Mouse (Mus musculus): ENCODE data around the gene Spryd3.

The Spryd3 gene

DNA sequence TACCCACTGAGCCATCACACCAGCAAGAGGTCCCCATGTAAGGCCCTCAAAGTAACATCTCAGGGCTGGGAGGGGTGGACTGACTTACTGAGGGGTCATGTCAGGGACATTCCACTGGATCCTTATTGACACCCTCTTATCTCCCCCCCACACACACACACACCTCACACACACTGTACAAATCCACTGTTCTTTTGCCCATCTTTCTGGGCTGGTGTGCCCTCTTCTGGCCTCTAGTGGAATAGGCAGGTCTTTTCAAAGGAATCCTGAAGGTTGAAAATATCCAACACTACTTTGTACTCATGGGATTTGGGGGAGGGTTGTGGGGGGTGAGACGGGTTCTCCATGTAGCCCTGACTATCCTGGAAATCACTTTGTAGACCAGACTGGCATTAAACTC, 10.8 kb upstream of the Spryd3 start:
- DNase-seq = peak; percentile 80 to 84

DNA sequence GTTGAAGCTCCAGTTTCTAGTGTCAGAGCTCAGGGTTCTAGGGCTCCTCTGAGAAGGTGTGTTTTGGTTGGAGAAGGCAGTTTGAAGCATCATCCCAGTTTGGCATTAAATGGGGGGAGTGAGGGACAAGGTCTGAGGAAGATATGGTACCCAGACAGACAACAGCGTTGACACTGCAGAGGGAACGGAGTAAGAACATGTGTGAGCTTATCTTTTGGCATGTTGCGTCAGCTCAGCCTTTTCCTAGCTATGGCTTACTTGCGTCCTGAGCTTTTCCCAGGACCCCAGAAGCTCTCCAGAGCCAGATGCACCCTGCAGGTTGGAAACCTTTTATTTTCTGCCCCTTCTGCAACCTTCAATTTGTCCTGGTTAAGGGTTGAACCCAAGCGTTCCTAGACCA, 10.1 kb upstream of the Spryd3 start:
- no peak for DNase-seq

DNA sequence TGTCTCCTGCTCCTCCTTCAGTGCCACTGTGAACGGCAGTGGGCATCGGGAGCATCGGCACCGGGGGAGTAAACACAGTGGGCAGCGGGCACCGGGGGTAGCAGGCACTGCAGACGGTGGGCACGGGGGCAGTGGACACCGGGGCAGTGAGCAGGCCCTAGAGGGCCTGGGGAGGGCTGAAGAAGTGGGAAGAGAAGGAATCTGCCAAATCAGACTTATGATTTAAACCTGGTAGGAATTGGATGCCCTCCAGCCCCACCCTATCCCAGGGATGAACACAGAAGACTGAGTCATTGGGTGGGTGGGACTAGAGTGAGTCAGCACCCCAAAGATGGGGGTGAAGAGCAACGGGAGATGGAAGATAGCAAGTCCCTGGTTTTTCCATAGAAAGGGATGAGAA, 9.3 kb upstream of the Spryd3 start:
- DNase-seq = no peak

DNA sequence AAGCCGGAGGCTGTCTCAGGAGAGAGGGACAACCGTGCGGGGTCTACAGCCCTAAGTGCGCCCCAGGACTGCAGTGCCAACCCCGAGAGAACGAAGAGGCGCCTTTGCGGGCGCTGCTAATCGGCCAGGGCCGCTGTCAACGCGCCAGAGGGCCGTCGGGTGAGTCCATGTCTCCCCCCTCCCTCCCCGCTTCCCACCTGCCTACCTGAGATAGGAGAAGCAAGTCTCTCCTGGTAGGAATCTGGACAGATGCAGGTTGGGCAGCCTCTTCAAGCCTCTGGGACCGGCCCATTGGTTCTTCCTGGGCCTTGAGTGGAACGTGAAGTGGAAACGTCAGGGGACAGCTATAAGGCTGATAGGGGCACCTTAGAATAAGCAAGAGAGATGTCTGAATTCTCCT, 8.7 kb upstream of the Spryd3 start:
- DNase-seq = no peak

DNA sequence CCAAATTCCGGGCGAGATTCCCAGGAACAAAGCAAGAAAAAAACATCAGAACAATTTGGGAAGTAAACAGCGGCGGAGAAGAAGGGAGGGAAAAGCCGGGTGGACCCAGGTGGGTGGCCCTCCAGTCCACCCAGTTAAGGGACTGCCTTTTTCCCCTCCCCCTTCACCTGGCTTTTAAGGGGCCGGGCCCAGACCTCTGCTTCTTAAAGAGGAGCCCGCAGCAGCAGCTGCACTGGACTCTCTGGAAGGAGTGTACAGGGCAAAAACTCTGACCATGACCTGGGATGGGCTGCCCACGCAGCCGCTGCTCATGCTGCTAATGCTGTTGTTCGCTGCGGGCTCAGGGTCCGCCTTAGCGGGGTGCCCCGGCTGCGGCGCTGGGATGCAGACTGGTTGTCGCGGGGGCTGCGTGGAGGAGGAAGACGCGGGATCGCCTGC, 8.3 kb upstream of the Spryd3 start, which contains the start of gene Igfbp6:
TSS of gene Igfbp6 (plus strand) at position 89 of the 438 bp plus-strand sequence.
- no peak for DNase-seq

DNA sequence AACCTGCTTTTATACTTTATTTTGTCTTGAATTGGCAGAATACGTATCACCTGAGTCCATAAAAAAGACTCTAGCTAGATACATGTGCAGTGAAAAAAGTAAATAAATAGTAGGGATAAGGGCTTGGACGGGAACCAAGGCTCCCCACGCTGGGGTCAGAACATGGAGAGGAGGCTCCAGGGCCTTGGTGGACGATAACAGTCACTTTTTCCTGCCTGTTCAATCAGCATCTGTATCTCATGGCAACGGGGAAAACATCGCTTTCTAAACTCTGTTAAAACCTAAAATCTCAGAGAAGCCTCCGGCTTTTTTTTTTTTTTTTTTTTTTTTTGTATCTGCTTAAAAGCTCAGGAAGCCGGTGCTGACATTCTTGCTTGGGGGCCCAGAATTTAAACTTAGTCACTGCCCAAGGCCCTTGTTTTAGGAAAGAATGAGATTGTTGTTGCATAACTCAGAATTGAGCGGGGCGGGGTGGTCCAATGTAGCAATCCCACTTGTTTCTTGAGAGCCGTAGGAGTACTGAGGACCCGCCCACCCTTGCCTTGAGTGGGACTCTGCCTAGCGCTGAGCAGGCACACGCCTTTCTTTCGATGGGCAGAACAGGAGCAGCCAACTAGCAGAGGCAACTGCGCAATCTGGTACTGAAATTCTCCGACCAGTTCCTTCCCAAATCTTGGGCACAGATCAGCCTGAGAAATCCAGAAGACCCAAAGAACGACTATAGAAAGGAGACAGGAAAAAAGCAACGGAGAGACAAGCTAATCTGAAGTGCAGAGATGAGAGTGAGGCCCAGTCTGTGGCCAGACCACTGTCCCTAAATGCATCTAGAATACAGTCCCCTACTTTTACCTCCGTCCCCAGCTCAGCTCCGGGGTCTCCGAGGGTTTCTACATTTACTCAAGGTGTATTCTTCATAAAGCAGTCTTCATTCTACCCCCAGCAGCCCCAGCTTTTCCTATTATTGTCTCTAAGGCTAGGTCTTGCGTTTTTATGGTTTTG, 7.2 kb upstream of the Spryd3 start:
- no peak for DNase-seq

DNA sequence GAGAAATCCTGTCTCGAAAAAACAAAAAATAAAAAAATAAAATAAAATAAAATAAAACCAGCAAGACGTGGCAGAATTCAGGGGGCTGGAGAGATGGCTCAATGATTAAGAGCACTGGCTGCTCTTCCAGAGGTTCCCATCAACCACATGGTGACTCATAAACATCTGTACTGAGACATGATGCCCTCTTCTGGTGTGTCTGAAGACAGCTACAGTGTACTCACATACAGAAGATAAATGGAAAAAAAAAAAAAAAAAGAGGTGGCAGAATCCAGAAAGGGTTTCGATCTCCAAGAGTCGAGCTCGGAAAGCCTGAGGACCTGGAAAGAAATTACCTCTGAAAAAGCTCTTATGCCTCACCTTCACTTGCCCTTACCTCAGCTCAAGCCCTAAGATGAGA, 5.1 kb upstream of the Spryd3 start:
- no peak for DNase-seq

DNA sequence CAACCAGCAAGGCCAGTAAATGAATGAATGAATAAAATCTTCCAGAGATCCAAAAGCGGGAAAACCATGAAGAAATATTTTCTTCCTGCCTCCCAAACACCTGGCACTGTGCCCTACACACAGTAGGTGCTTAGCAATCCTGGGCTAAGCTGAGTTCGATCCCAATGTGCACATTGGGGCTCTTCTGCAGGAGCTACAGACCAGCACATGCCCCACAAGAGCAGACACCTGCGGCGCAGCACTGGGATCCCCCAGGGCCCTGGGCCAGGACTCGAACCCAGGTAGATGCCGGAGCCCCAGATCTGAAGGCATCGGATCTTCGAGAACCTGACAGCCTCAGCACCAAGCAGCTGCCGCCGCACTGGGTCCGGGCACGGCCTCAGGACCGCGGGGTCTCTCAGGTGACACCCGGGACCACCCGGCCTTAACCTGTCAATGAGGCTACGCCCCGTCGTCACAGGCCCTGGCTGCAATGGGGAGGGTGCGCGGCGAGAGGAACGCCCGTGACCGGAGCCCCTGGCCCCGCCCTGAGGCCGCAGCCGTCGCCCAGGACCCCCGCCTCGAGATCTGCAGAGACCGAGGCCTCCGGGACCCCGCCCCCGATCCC, 409 bp downstream of the Spryd3 start:
- DNase-seq = peak in 1 of 2 experiments; percentile 73

DNA sequence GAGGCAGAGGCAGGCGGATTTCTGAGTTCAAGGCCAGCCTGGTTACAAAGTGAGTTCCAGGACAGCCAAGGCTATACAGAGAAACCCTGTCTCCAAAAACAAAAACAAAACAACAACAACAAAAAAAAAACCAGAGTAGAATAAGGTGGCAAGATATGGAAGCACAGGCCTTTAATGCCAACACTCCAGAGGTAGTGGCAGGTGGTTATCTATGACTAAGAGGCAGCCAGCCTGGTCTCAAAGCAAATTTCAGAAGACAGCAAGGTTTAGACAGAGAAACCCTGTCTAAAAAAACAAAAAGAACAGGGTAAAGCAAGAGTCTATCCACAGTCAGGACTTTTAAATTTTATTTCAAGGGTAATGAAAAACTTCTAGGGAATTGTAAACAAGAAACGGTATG, 1.3 kb downstream of the Spryd3 start:
- DNase-seq = no peak

DNA sequence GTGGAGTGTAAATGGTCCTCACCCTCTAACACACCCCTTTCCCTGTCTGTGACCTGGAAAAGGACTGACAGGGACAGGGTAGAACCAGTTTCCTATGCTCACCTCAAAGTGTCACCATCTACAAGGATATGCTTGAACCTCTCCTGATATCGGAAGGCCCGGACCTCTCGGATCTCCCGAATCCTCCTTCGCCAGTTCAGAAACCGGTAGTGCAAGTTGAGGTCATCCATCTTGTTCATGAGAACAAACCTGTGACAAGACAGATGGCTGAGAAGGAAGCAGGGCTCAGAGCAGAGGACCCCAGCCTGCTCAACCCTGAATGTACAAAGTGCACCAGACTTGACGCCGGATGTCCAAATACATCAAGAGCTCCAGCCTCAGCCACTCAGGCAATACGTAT, 2.7 kb downstream of the Spryd3 start:
- no peak for DNase-seq

DNA sequence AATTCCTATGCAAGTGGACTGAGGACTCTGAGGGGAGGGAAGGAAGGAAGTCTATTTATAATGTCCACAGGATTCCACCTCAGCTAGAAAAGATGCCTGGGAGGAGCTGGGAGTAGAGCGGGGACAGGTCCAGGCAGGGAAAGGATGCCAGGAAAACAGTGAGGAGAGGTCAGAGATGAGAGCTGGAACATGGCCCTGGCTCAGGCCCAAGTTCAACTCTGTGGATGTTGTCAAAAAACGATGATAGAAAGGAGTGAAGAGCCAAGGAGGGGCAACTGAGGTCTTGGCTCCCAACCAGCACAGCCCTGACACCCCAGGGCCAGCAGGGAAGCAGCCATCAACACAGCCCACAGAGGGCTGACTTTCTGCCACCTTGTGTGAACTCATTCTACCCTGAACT, 9.7 kb downstream of the Spryd3 start:
- DNase-seq = peak; percentile 89 to 94

DNA sequence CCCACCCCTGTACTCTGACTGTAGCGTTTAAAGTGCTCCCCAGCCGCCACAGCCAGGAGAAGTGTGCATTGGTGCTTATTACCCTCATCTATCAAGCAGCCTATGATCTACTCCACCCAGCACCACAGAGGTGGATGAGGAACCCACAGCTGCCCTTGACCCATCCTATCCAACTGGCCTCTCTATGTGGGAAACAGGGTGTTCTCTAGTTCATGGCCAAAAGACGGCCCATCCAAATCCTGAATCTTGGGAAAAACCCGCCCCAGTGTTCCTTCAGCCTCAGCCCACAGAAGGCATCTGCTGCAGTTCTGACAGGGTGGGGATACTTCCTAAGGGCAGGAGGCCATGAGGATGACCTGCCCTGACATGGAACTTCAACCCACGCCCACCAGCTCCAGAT, 15.5 kb downstream of the Spryd3 start:
- DNase-seq = peak; percentile 30 to 37

DNA sequence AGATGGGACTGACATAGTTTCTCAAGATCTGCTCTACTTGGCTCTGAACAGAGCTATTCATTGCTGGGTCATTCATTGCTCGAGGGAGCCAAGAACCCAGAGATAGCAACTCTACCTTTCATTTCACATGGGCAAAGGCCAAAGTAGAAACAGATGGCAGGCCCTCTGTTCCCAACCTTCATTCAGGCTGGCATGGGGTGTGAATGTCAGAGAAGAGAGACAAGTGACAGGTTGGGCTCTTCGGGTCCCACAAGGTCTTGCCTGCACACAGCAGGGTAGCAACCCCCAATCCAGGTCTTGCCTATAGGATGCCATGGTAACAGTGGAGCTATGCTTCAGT, 16.2 kb downstream of the Spryd3 start:
- peak; percentile 81 to 91 for DNase-seq

DNA sequence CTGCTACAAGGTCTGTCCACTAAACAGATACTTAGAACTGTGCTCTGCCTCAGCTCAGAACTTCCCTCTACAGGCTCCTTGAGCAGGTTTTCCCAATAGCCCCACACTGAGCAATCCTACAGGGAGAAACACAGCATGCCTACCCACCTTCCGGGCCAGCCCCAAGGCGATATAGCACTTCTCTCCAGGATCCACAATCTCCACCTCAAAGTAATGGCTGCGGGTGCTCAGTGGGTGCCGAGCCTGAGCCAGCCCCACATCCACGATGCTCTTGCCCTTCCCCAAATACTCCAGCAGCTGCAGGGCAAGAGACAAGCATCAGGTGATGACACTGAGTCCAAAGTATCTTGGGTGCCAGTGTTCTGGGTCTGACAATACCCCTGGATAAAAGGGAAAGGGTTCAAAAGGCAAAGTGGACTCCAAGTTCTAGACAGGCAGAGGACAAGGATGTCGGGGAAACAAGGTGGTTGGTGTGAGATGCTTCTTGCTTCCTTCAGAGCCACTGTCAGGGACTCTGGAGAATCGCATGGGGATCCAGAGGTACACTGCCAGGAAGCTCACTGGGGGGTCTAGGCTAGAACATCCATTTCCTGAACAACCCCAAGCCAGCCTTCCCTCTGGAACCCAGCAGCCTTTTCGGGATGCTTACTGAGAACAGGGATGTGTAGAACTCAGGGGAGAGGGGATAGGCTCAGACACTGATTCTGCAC, 16.8 kb downstream of the Spryd3 start:
- DNase-seq = peak; percentile 44 to 77

DNA sequence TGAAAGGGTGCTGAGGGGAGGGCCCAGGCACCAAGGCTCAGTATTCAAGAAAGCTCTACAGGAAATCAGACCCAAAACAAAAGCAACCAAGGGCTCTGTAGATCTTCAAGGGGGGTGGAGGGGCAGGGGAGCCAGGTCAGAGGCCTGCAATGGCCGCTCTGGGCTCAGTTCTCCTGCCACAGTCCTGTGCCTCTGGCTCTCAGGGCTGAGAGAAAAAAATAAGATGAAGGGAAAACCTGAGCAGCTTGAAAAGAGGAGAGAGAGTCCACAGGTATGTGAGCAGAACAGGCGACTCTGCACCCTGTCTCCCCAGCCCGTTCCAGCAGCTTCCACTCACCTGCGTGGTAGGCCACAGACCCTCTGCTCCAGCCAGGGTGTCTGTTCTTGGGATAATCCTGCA, 17.4 kb downstream of the Spryd3 start:
- DNase-seq = peak in 1 of 2 experiments; percentile 37

DNA sequence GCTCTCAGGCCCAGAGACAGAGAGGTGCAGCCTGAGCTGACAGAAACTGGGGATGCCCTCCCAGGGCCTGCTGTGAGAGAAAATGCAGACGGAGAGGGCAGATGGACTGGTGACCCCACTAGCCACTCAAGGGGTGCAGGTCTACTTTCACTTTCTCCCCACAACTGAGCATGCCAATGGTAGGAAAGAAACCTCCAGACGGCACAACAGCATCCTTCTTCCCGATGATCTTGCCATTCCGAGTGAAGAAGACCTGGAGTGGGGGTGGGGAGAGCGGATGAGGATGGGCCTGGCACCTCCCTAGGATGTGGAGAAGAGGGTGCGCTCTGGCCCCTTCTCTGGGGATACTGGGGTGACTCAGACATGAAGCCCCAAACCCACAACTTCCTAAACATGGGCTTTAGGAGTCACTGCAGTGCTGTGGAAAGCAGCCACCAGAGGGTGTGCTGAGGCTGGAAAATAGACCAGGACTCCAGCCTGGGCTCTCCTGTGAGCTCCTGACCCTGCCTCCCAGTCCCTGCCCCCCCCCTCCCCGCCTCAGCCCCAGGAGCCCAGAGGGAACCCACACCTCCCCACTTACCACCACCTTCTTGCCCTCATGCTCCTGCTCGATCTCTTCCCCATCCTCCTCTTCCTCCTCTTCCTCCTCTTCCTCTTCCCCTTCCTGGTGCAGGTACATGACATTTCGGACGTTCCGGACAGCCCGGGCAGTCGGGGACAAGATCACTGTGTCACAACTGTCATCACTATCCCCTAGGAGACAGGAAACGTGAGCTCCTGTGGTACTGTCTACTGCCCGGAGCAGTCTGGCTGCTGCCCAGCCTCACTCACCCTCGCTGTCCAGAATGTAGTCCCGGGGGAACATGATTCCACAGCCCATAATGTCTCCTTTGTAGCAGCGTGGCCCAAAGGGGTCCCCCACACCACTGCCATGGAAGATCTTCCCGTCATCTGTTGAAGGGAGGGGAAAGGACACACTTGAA, 18.3 kb downstream of the Spryd3 start:
- DNase-seq = peak; percentile 69 to 81

DNA sequence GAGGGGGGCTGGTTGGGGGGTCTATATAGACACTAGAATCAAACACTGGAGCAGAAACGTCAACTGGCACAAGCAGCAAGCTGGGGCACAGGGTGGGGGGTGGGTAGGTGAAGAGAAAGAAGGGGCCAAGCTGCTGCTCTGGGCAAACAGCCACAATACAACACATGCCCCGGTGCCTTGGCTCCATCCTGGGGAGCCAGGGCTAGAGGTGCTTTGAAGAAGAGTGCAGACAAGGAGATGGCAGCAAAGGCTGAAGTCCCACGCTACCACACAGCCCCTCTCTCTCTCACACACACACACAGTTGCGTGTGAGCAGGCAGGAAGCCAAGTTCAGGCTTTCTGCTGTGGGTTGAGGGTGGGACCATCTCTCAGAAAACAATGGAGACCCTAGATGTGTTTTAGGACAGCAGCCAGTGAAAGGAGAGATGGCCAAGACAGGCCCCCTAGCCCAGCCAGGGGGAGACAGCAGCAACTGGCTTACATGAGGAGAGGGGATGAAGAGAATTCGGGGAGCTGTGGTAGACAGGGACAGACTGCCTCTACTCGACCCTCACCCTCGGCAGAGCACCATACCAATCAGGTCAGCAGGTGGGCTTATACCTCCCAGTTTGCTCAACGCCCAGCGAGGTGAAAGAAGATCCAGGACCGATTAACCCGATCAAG, 19.1 kb downstream of the Spryd3 start:
- DNase-seq = peak; percentile 78 to 80

DNA sequence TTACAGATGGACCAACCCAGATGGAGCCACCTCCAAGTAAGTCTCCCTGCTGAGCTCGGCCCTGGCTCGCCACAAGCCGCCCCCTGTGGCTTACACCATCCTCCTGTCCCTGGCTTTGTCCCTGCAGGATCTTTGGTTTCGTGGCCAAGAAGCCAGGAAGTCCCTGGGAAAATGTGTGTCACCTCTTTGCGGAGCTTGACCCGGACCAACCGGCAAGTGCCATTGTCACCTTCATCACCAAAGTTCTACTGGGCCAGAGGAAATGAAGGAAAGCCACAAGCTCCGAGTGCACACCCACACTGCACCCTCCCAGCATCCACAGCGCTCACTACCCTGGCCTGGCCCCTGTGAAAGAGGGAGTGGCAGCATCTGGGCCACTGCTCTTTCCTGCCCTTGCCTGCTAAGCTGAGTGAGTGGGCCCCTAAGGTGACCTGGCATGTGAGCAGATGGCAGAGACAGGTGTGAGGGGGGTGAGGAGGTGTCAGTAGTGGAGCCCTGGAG, 20.3 kb downstream of the Spryd3 start:
- DNase-seq = peak; percentile 58 to 63

DNA sequence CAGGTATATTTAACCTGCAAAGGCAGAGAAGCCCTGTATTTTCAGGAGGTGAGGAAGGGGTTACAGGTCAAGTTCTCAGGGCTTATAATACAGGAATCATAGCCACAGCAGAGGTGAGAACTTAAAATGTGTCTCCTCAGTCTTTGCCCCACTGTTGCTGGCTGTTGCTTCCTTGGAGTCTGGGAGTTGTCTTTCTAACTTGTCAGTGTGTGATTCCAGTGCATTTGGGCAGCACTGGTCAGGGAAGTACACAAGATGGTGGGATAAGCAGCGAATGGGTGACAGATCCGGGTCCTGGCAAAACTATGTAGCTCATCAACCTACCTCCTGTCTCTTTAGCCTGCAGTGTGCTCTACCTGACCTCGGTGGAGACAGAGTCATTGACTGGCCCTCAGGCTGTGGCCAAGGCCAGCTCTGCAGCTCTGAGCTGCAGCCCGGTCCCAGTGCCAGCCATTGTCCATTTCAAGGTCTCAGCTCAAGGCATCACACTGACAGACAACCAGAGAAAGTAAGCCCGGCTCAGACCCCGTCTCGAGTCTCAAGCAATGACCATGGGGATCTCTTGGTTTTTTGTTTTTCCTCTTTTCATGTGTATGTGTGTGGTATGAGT, 21.3 kb downstream of the Spryd3 start:
- DNase-seq = peak; percentile 33 to 46

DNA sequence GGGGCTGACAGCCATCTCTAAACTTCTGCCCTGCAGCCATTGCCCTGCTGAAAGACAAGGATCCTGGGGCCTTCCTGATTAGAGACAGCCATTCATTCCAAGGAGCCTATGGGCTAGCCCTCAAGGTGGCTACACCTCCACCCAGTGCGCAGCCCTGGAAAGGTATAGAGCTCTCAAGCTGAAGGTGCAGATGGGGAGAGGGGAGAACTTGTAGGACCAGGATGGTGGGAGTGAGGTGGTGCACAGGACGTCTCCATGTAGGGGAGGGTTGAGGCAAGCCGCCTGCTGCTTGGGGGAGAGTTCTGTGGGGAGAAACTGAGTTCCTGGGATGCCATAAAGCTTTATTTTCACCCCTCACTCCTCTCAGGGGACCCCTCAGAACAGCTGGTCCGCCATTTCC, 22.4 kb downstream of the Spryd3 start:
- no peak for DNase-seq

DNA sequence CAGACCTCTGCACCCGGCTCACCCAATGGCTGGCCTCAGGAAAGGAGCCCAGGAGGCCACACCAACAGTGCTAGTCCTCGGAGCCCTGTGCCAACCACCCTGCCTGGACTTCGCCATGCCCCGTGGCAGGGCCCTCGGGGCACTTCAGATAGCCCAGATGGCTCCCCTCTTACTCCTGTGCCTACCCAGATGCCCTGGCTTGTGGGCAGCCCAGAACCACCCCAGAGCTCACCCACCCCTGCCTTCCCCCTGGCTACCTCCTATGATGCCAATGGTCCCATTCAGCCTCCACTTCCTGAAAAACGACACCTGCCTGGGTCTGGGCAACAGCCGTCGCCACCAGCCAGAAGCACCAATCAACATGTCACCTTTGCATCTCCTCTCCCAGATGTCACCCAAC, 23.2 kb downstream of the Spryd3 start:
- DNase-seq = peak in 1 of 2 experiments; percentile 20

All from cerebellum, postnatal 14 days (tissue).